Mouse (Mus musculus): ENCODE measurements around the gene Trappc2l. TPM values are rescaled to one million over a fixed set of nuclear protein-coding genes. Genes with fewer than 3 reads are reported as not detected.

Gene Trappc2l
- polyA plus RNA-seq, 1 experiment from 2014 or later = 49.8 TPM

GRCm38 (mm10) chr8:122636803-122637175, 25.3 kb downstream of the Trappc2l start:
- Histone ChIP-seq H3K9me3 (replicated peaks; ENCODE audit: control insufficient read depth, low read length) (no peaks in the 10 kb centered on the region), H3K9ac (ENCODE audit: low read depth, low read length) (no peak overlapping the region), H3K27ac (ENCODE audit: low read depth, low read length) (no peak overlapping the region), H3K4me1 (ENCODE audit: control insufficient read depth, insufficient read depth, low read length) (peaks cover 31% of the 10 kb centered on the region), H3K36me3 (ENCODE audit: control insufficient read depth, insufficient read depth, low read length) (no peaks in the 10 kb centered on the region; the same call in 1 of the 2 replicates), H3K27me3 (ENCODE audit: control insufficient read depth, insufficient read depth, low read length) (no peaks in the 10 kb centered on the region), H3K4me2 (no peak overlapping the region), H3K4me3 (ENCODE audit: low read depth, low read length) (no peak overlapping the region)
- WGBS (ENCODE audit: insufficient replicate concordance) = 52% methylated on average over 9 of the region's 9 CpGs
- no peak for ATAC-seq (replicated peaks; ENCODE audit: insufficient number of reproducible peaks, low FRiP score, low TSS enrichment)

GRCm38 (mm10) chr8:122637230-122637629, 25.8 kb downstream of the Trappc2l start:
- Histone ChIP-seq H3K4me3 (ENCODE audit: low read depth, low read length) (no peak overlapping the region), H3K27me3 (ENCODE audit: control insufficient read depth, insufficient read depth, low read length) (no peaks in the 10 kb centered on the region), H3K36me3 (ENCODE audit: control insufficient read depth, insufficient read depth, low read length) (no peaks in the 10 kb centered on the region; the same call in 1 of the 2 replicates), H3K9me3 (replicated peaks; ENCODE audit: control insufficient read depth, low read length) (no peaks in the 10 kb centered on the region), H3K27ac (ENCODE audit: low read depth, low read length) (no peak overlapping the region), H3K9ac (ENCODE audit: low read depth, low read length) (no peak overlapping the region), H3K4me1 (ENCODE audit: control insufficient read depth, insufficient read depth, low read length) (peaks cover 31% of the 10 kb centered on the region), H3K4me2 (no peak overlapping the region)
- 82% methylated on average over 9 of the region's 9 CpGs for WGBS (ENCODE audit: insufficient replicate concordance)
- ATAC-seq (replicated peaks; ENCODE audit: insufficient number of reproducible peaks, low FRiP score, low TSS enrichment) = no peak

- Histone ChIP-seq H3K4me3 (ENCODE audit: low read depth, low read length) (no peak overlapping the region), H3K27me3 (ENCODE audit: control insufficient read depth, insufficient read depth, low read length) (no peaks in the 10 kb centered on the region), H3K4me1 (ENCODE audit: control insufficient read depth, insufficient read depth, low read length) (peaks cover 31% of the 10 kb centered on the region), H3K4me2 (no peak overlapping the region), H3K9ac (ENCODE audit: low read depth, low read length) (no peak overlapping the region), H3K27ac (ENCODE audit: low read depth, low read length) (no peak overlapping the region), H3K9me3 (replicated peaks; ENCODE audit: control insufficient read depth, low read length) (no peaks in the 10 kb centered on the region), H3K36me3 (ENCODE audit: control insufficient read depth, insufficient read depth, low read length) (no peaks in the 10 kb centered on the region; the same call in 1 of the 2 replicates)
- WGBS (ENCODE audit: insufficient replicate concordance) = 84% methylated on average over 16 of the region's 16 CpGs
- ATAC-seq (replicated peaks; ENCODE audit: insufficient number of reproducible peaks, low FRiP score, low TSS enrichment) = no peak
These were observed 27.2 kb downstream of the Trappc2l start for GRCm38 (mm10) chr8:122638601-122639000.

- no peak overlapping the region for H3K4me2 ChIP-seq
- ATAC-seq (replicated peaks; ENCODE audit: insufficient number of reproducible peaks, low FRiP score, low TSS enrichment) = no peak
These were observed 28.2 kb downstream of the Trappc2l start for GRCm38 (mm10) chr8:122639521-122640248.

GRCm38 (mm10) chr8:122640825-122641224, 29.4 kb downstream of the Trappc2l start:
- peaks cover 31% of the 10 kb centered on the region for H3K4me1 ChIP-seq (ENCODE audit: control insufficient read depth, insufficient read depth, low read length)

More at GRCm38 (mm10) chr8:122639521-122640248, 28.2 kb downstream of the Trappc2l start:
- H3K36me3 ChIP-seq (ENCODE audit: control insufficient read depth, insufficient read depth, low read length) = no peaks in the 10 kb centered on the region; the same call in 1 of the 2 replicates
- no peaks in the 10 kb centered on the region for H3K9me3 ChIP-seq (replicated peaks; ENCODE audit: control insufficient read depth, low read length)
- peaks cover 38% of the 10 kb centered on the region for H3K4me1 ChIP-seq (ENCODE audit: control insufficient read depth, insufficient read depth, low read length)
- WGBS (ENCODE audit: insufficient replicate concordance) = 41% methylated on average over 16 of the region's 16 CpGs
- H3K4me3 ChIP-seq (ENCODE audit: low read depth, low read length) = no peak overlapping the region
- no peak overlapping the region for H3K27ac ChIP-seq (ENCODE audit: low read depth, low read length)
- H3K27me3 ChIP-seq (ENCODE audit: control insufficient read depth, insufficient read depth, low read length) = no peaks in the 10 kb centered on the region
- H3K9ac ChIP-seq (ENCODE audit: low read depth, low read length) = no peak overlapping the region

GRCm38 (mm10) chr8:122641406-122641805, 30.0 kb downstream of the Trappc2l start:
- Histone ChIP-seq H3K27ac (ENCODE audit: low read depth, low read length) (no peak overlapping the region), H3K4me2 (no peak overlapping the region), H3K27me3 (ENCODE audit: control insufficient read depth, insufficient read depth, low read length) (no peaks in the 10 kb centered on the region), H3K9ac (ENCODE audit: low read depth, low read length) (no peak overlapping the region), H3K9me3 (replicated peaks; ENCODE audit: control insufficient read depth, low read length) (no peaks in the 10 kb centered on the region), H3K4me1 (ENCODE audit: control insufficient read depth, insufficient read depth, low read length) (peaks cover 31% of the 10 kb centered on the region), H3K4me3 (ENCODE audit: low read depth, low read length) (no peak overlapping the region), H3K36me3 (ENCODE audit: control insufficient read depth, insufficient read depth, low read length) (no peaks in the 10 kb centered on the region; the same call in 1 of the 2 replicates)
- no peak for ATAC-seq (replicated peaks; ENCODE audit: insufficient number of reproducible peaks, low FRiP score, low TSS enrichment)
- WGBS (ENCODE audit: insufficient replicate concordance) = 80% methylated on average over 15 of the region's 15 CpGs

More at GRCm38 (mm10) chr8:122640825-122641224, 29.4 kb downstream of the Trappc2l start:
- Histone ChIP-seq H3K9ac (ENCODE audit: low read depth, low read length) (no peak overlapping the region), H3K36me3 (ENCODE audit: control insufficient read depth, insufficient read depth, low read length) (no peaks in the 10 kb centered on the region; the same call in 1 of the 2 replicates), H3K27ac (ENCODE audit: low read depth, low read length) (no peak overlapping the region), H3K4me3 (ENCODE audit: low read depth, low read length) (no peak overlapping the region), H3K4me2 (no peak overlapping the region), H3K9me3 (replicated peaks; ENCODE audit: control insufficient read depth, low read length) (no peaks in the 10 kb centered on the region), H3K27me3 (ENCODE audit: control insufficient read depth, insufficient read depth, low read length) (no peaks in the 10 kb centered on the region)
- WGBS (ENCODE audit: insufficient replicate concordance) = 70% methylated on average over 4 of the region's 4 CpGs
- no peak for ATAC-seq (replicated peaks; ENCODE audit: insufficient number of reproducible peaks, low FRiP score, low TSS enrichment)

- ATAC-seq (replicated peaks; ENCODE audit: insufficient number of reproducible peaks, low FRiP score, low TSS enrichment) = no peak
- Histone ChIP-seq H3K9ac (ENCODE audit: low read depth, low read length) (no peak overlapping the region), H3K36me3 (ENCODE audit: control insufficient read depth, insufficient read depth, low read length) (no peaks in the 10 kb centered on the region), H3K27me3 (ENCODE audit: control insufficient read depth, insufficient read depth, low read length) (no peaks in the 10 kb centered on the region), H3K4me2 (no peak overlapping the region), H3K9me3 (replicated peaks; ENCODE audit: control insufficient read depth, low read length) (no peaks in the 10 kb centered on the region), H3K4me3 (ENCODE audit: low read depth, low read length) (no peak overlapping the region), H3K4me1 (ENCODE audit: control insufficient read depth, insufficient read depth, low read length) (peaks cover 31% of the 10 kb centered on the region), H3K27ac (ENCODE audit: low read depth, low read length) (no peak overlapping the region)
- 60% methylated on average over 9 of the region's 9 CpGs for WGBS (ENCODE audit: insufficient replicate concordance)
These were observed 30.6 kb downstream of the Trappc2l start for GRCm38 (mm10) chr8:122642071-122642470.

GRCm38 (mm10) chr8:122644175-122644954, 32.9 kb downstream of the Trappc2l start:
- no peak overlapping the region for H3K4me2 ChIP-seq

More at GRCm38 (mm10) chr8:122644175-122644954, 32.9 kb downstream of the Trappc2l start:
- Histone ChIP-seq H3K36me3 (ENCODE audit: control insufficient read depth, insufficient read depth, low read length) (no peaks in the 10 kb centered on the region; the same call in 1 of the 2 replicates), H3K9ac (ENCODE audit: low read depth, low read length) (no peak overlapping the region), H3K27me3 (ENCODE audit: control insufficient read depth, insufficient read depth, low read length) (no peaks in the 10 kb centered on the region), H3K9me3 (replicated peaks; ENCODE audit: control insufficient read depth, low read length) (no peaks in the 10 kb centered on the region), H3K27ac (ENCODE audit: low read depth, low read length) (no peak overlapping the region), H3K4me3 (ENCODE audit: low read depth, low read length) (no peak overlapping the region), H3K4me1 (ENCODE audit: control insufficient read depth, insufficient read depth, low read length) (peaks cover 27% of the 10 kb centered on the region)
- 61% methylated on average over 6 of the region's 6 CpGs for WGBS (ENCODE audit: insufficient replicate concordance)
- ATAC-seq (replicated peaks; ENCODE audit: insufficient number of reproducible peaks, low FRiP score, low TSS enrichment) = no peak
